Mouse (Mus musculus) thymus, postnatal 36 days (tissue): Measurements from ENCODE around the gene Sema6b.

Experiments used
- DNase-seq, 2 experiments: peaks; one replicate each; pipeline ENCODE4 v3.0.0; 2022; ENCODE audit warnings: mixed read lengths in 2 of 2

The Sema6b gene

GRCm38 (mm10) chr17:56139858-56140595 lies at the start of gene Sema6b:
Gene Sema6b, minus strand, starts transcription at chr17:56140343.
- peak; percentile 74 for DNase-seq

GRCm38 (mm10) chr17:56185281-56186141 lies 45.4 kb upstream of the Sema6b start:
- DNase-seq, result no peak

GRCm38 (mm10) chr17:56183658-56184103 lies 43.5 kb upstream of the Sema6b start, which contains the start of gene Mydgf:
Gene Mydgf, minus strand, starts transcription at chr17:56183920.
- DNase-seq, result peak; percentile 92 to 93

- peak in 1 of 2 experiments; percentile 30 for DNase-seq
These were observed 43.0 kb upstream of the Sema6b start for GRCm38 (mm10) chr17:56182975-56183657.

- DNase-seq, result no peak
These were observed 35.3 kb upstream of the Sema6b start for GRCm38 (mm10) chr17:56175416-56175815.

- no peak for DNase-seq
These were observed 33.4 kb upstream of the Sema6b start for GRCm38 (mm10) chr17:56173401-56174046.

- no peak for DNase-seq
These were observed 31.7 kb upstream of the Sema6b start for GRCm38 (mm10) chr17:56171881-56172280.

GRCm38 (mm10) chr17:56171456-56171855 lies 31.3 kb upstream of the Sema6b start:
- DNase-seq, result no peak

- no peak for DNase-seq
These were observed 30.5 kb upstream of the Sema6b start for GRCm38 (mm10) chr17:56170636-56171035.

GRCm38 (mm10) chr17:56169830-56170229 lies 29.7 kb upstream of the Sema6b start:
- DNase-seq, result no peak

GRCm38 (mm10) chr17:56165671-56166070 lies 25.5 kb upstream of the Sema6b start:
- DNase-seq, result no peak

- DNase-seq, result no peak
These were observed 24.4 kb upstream of the Sema6b start for GRCm38 (mm10) chr17:56164510-56164909.

- DNase-seq, result peak; percentile 70 to 80
These were observed 23.5 kb upstream of the Sema6b start for GRCm38 (mm10) chr17:56163523-56164102.

GRCm38 (mm10) chr17:56162231-56162774 lies 22.2 kb upstream of the Sema6b start, which contains the start of gene Tnfaip8l1:
Gene Tnfaip8l1, plus strand, starts transcription at chr17:56162477.
- DNase-seq, result peak; percentile 92 to 94

GRCm38 (mm10) chr17:56159729-56160128 lies 19.6 kb upstream of the Sema6b start:
- peak in 1 of 2 experiments; percentile 43 for DNase-seq

GRCm38 (mm10) chr17:56153643-56154042 lies 13.5 kb upstream of the Sema6b start:
- DNase-seq, result no peak

- DNase-seq, result no peak
These were observed 9.8 kb upstream of the Sema6b start for GRCm38 (mm10) chr17:56149897-56150296.

GRCm38 (mm10) chr17:56148790-56149618 lies 8.9 kb upstream of the Sema6b start:
- no peak for DNase-seq

- no peak for DNase-seq
These were observed 8.1 kb upstream of the Sema6b start for GRCm38 (mm10) chr17:56148280-56148679.

GRCm38 (mm10) chr17:56147420-56147819 lies 7.3 kb upstream of the Sema6b start:
- no peak for DNase-seq

- no peak for DNase-seq
These were observed 6.0 kb upstream of the Sema6b start for GRCm38 (mm10) chr17:56146131-56146530.
